Mouse (Mus musculus): Measurements from ENCODE around the gene Slc45a2.

GRCm38 (mm10) chr15:10969439-10969838 lies 31.1 kb upstream of the Slc45a2 start:
- TF ChIP-seq CTCF (IDR thresholded peaks at IDR 0.05; ENCODE audit: low read depth, low read length) (no peak), POLR2A (IDR thresholded peaks at IDR 0.05; ENCODE audit: extremely low read depth, insufficient read depth, low read length) (no peak)
